Mouse (Mus musculus): ENCODE results near the gene 5430419D17Rik. TPM values are rescaled to one million over a fixed set of nuclear protein-coding genes. Genes with fewer than 3 reads are reported as not detected.

Gene 5430419D17Rik
- total RNA-seq (2015) (not detected in 2 replicates), total RNA-seq (2017) (not detected in 2 replicates)

DNA sequence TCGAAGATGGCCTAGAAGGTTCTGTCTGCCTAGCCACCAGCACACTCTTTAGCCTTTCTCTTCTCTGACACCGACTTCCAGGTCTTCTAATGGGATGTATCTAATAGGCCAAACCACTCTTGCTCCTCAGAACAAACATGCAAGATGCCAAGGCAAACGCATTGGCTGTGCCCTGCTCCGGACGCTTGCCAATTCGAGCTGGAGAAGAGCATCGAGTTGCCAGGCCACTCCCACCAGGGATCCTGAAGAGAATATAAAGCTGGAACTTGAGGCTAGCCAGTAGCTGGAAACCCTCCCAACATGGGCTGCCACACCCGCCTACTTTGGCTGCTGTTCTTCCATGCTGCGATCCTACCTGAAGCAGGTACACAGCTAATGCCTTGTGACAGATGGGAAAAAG is at the start of gene 5430419D17Rik:
5430419D17Rik (plus strand) TSS at position 282 of the 400 bp plus-strand sequence.
- no peak for ATAC-seq (ENCODE audit: poor library complexity, severe bottlenecking)

DNA sequence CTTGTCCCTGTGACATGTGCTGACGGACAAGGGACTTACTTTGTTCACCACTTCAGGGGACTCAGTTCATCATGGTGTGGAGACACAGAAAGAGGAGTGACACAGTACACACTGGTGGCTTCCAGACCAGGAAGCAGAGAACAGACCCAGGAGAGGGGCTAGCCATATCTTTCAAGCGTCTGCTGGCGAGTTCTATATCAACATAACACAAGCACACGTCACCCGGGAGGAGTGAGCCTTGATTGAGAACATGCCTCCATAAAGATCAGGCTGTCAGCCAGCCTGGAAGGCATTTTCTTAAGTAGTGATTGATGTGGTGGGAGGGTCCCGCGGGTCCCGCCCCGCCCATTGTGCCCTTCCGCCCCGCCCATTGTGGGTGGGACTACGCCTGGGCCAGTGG is 44.2 kb upstream of the 5430419D17Rik start:
- no peak for ATAC-seq (ENCODE audit: poor library complexity, severe bottlenecking)

- no peak for ATAC-seq (ENCODE audit: poor library complexity, severe bottlenecking)
These were observed 41.0 kb upstream of the 5430419D17Rik start for GRCm38 (mm10) chr7:131133181-131133580.

DNA sequence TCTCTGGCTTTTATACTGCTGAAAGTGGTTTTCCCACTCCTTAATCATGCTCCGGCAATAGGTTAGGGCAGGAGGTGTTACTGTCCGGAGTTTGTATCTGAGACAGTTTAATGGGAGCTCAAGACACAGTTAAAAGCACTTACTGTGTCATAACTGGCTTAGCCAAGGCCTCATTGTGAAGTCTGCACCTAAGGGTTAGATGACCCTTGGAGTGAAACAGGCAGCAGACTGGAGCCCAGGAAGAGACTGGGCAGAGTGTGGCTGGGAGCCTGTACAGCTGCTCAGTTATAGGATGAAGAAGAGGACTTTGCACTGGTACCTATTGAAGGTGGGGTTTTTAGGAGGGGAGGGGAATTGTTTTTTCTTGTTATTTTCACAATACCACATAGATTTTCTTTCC is 28.0 kb upstream of the 5430419D17Rik start, which contains the start of gene 4933402N03Rik:
4933402N03Rik (minus strand) TSS at position 101 of the 400 bp plus-strand sequence.
- ATAC-seq (ENCODE audit: poor library complexity, severe bottlenecking), result no peak

- no peak for ATAC-seq (ENCODE audit: poor library complexity, severe bottlenecking)
These were observed 24.0 kb upstream of the 5430419D17Rik start for GRCm38 (mm10) chr7:131150179-131150578.

GRCm38 (mm10) chr7:131153044-131153443 is 21.2 kb upstream of the 5430419D17Rik start:
- ATAC-seq (ENCODE audit: poor library complexity, severe bottlenecking), result no peak

GRCm38 (mm10) chr7:131162251-131162650 is 12.0 kb upstream of the 5430419D17Rik start:
- ATAC-seq (ENCODE audit: poor library complexity, severe bottlenecking), result no peak

DNA sequence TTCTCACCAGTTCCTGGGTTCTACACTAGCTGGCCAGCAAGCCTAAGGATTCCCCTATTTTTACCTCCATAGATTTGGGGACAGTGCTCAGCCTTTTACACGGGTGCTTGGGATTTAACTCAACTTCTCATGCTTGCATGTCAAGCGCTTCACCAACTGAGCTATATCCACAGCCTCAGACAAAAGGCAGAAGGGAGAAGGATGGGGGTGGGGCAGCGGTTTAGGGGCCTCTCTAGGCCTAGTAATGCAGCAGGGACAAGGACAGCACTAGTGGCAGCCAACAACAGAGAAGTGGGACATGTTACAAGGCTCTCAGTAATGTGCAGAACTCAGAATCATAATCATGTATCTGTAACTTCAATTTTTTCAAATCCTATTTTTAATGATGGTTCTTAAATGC is 6.4 kb upstream of the 5430419D17Rik start:
- ATAC-seq (ENCODE audit: poor library complexity, severe bottlenecking), result no peak

DNA sequence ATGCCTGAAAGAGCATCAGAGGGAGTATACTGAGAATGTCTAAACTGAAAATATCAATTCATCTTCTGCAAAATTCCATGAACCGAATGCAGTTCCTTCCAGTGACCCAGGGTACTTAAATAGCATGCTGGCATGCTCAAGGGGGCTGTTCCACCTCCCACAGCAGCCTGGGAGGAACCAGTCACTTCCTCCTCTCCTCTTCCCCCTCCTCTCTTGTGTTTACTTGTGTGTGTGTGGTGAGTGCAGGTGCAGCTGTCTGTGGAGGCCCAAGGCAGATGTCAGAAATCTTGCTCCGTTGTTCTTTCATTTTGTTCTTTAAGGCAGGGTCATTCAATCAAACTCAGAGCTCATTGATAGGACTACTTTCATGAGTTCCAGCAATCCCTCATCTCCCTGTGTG is 5.1 kb upstream of the 5430419D17Rik start:
- ATAC-seq (ENCODE audit: poor library complexity, severe bottlenecking), result no peak

- no peak for ATAC-seq (ENCODE audit: poor library complexity, severe bottlenecking)
These were observed 8.5 kb downstream of the 5430419D17Rik start for GRCm38 (mm10) chr7:131182685-131183084.

GRCm38 (mm10) chr7:131184339-131184738 is 10.1 kb downstream of the 5430419D17Rik start:
- no peak for ATAC-seq (ENCODE audit: poor library complexity, severe bottlenecking)

DNA sequence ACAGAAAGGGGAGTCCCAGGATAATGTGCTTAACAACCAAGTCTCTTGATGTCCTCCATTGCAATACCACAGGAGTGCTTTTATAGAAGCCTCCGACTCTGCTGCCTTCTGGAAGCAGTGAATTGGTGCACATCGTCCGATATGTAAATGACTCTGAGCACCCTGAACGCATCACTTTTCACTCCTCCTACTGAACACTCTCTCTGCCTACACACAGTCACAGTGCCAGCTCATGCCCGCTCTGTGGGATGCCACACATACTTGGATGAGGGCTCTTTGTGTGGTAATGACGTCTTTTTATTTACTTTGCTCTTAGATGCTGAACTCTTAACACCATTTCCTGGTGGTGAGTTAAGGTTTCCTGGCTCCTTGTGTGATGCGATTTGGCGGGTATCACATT is 12.8 kb downstream of the 5430419D17Rik start:
- ATAC-seq (ENCODE audit: poor library complexity, severe bottlenecking), result no peak

- ATAC-seq (ENCODE audit: poor library complexity, severe bottlenecking), result no peak
These were observed 13.8 kb downstream of the 5430419D17Rik start for GRCm38 (mm10) chr7:131187996-131188395.

GRCm38 (mm10) chr7:131223086-131223485 is 48.9 kb downstream of the 5430419D17Rik start:
- ATAC-seq (ENCODE audit: poor library complexity, severe bottlenecking), result no peak

GRCm38 (mm10) chr7:131236091-131236490 is 61.9 kb downstream of the 5430419D17Rik start:
- no peak for ATAC-seq (ENCODE audit: poor library complexity, severe bottlenecking)

- ATAC-seq (ENCODE audit: poor library complexity, severe bottlenecking), result no peak
These were observed 70.8 kb downstream of the 5430419D17Rik start for GRCm38 (mm10) chr7:131244993-131245392.

GRCm38 (mm10) chr7:131256841-131257240 is 82.6 kb downstream of the 5430419D17Rik start:
- ATAC-seq (ENCODE audit: poor library complexity, severe bottlenecking), result no peak

DNA sequence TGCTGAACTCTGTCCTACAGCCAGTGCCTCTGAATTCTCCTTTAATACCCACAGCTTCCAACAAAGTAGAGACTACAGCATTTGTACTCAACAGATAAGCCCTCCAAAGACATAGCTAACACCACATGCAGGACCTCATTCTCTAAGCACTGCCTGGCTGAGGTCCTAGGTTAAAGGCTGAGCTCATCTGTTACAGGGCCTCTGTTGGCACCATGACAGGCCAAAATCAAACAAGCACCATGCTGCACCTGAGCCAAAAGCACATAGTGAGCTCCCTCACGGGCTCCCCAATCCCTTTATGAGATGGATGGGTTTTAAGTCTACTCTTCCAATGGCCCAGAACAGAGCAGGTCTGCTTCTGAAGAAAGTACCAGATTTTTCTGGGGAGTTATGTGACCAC is 83.1 kb downstream of the 5430419D17Rik start:
- no peak for ATAC-seq (ENCODE audit: poor library complexity, severe bottlenecking)

DNA sequence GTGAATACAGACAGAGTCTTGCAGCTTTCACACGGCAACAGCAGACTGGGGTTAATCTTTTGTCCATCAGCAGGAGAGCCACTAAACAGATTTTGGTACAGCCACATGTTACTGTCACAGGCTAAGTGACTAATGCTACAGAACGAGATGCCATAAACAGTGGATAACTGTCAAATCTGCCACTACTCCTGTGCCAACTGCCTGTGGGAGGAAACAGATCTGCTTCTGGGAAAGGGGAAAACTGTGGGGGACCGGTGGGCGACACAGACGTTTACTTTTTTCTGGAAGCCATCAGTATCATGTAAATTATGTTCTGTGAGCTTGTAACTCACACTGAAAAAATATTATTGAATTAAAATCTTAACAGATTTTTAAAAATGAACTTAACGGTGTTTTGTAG is 86.7 kb downstream of the 5430419D17Rik start:
- no peak for ATAC-seq (ENCODE audit: poor library complexity, severe bottlenecking)

GRCm38 (mm10) chr7:131264251-131264650 is 90.0 kb downstream of the 5430419D17Rik start:
- ATAC-seq (ENCODE audit: poor library complexity, severe bottlenecking), result no peak

DNA sequence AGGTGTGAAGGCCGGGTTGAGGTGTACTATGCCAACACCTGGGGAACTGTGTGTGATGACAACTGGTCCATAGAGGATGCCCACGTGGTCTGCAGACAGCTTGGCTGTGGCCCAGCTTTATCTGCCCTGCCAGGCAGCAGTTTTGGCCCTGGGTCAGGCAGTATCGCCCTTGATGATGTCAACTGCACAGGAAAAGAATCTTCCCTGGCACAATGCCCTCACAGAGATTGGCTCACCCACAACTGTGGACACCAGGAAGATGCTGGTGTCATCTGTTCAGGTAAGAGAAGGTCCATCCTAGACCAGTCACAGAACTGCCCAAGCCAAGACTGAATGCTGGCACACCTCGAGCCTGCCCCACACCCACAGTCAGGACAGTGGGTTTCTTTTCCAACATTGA is 91.6 kb downstream of the 5430419D17Rik start:
- no peak for ATAC-seq (ENCODE audit: poor library complexity, severe bottlenecking)

DNA sequence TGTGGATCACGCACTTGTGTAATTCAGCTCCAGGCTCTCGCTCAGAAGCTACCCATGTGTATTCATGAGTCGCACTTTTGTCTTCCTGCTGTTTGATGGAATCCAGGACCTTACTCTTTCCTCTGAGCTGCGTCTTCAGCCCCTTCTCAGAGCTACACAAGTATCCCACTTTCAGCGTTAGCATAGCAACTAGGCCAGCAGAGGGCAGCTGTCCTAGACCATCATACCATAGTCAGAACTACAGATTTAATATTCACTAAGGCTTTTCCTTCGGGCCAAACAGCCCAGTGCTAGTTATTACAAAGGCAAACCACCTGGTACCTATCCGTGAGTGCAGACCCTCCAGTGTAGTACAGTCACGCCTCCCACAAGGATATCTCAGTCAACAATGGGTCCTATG is 122.9 kb downstream of the 5430419D17Rik start:
- ATAC-seq (ENCODE audit: poor library complexity, severe bottlenecking), result no peak

DNA sequence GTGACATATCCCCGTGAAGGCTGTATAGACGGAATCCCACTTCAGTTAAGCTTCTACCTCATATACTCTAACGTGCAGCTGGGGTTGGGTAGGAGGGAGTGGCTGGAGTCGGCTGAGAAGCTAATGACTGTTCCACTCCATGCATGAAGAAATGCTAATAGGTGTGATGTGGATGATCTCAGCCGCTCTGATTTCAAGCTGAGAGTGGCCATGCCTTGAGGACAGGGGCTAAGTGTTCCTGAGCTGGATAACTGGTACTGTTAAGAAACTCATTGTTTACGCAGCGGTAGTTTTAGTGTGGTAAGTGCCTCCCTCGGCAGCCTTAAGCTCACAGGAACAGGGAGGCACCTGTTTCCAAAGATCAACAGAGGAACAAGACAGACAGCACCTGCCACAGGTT is 129.1 kb downstream of the 5430419D17Rik start:
- no peak for ATAC-seq (ENCODE audit: poor library complexity, severe bottlenecking)
